Mouse (Mus musculus): ENCODE results near the gene Rpa1. TPM values are rescaled to one million over a fixed set of nuclear protein-coding genes. Genes with fewer than 3 reads are reported as not detected.
A peak's percentile ranks its signal among the peaks of the same experiment; 100 is the strongest.
"Not testable (repeated sequence)": the region's sequence is repeated elsewhere in the genome, so short reads cannot be mapped to it uniquely, and the experiment has no call there.

The Rpa1 gene
- polyA plus RNA-seq, 1 experiment from 2014 or later = 197 TPM

GRCm38 (mm10) chr11:75292281-75292680 lies 55.8 kb downstream of the Rpa1 start:
- Histone ChIP-seq H3K36me3 (no peaks in the 10 kb centered on the region), H3K4me3 (no peak overlapping the region), H3K4me1 (peaks cover 41% of the 10 kb centered on the region), H3K27ac (replicated peaks) (peak overlapping the region; percentile 77), H3K27me3 (ENCODE audit: low read depth, poor library complexity, severe bottlenecking) (peaks cover 39% of the 10 kb centered on the region), H3K9me3 (replicated peaks) (no peaks in the 10 kb centered on the region)
- 80% methylated on average over 7 of the region's 7 CpGs for WGBS
- DNase-seq (ENCODE audit: low spot score) = no peak

- peak overlapping the region; percentile 34 for H3K4me3 ChIP-seq
- H3K36me3 ChIP-seq = no peaks in the 10 kb centered on the region
- H3K27ac ChIP-seq (replicated peaks) = peak overlapping the region; percentile 77
- DNase-seq (ENCODE audit: low spot score) = peak; percentile 69
- peaks cover 41% of the 10 kb centered on the region for H3K4me1 ChIP-seq
- H3K9me3 ChIP-seq (replicated peaks) = no peaks in the 10 kb centered on the region
- H3K27me3 ChIP-seq (ENCODE audit: low read depth, poor library complexity, severe bottlenecking) = peaks cover 39% of the 10 kb centered on the region
- WGBS = 16% methylated on average over 25 of the region's 25 CpGs
These were observed 56.5 kb downstream of the Rpa1 start for GRCm38 (mm10) chr11:75291389-75292215.

GRCm38 (mm10) chr11:75290566-75291271 lies 57.4 kb downstream of the Rpa1 start:
- Histone ChIP-seq H3K27ac (replicated peaks) (peak overlapping the region; percentile 77), H3K9me3 (replicated peaks) (no peaks in the 10 kb centered on the region), H3K27me3 (ENCODE audit: low read depth, poor library complexity, severe bottlenecking) (peaks cover 39% of the 10 kb centered on the region), H3K4me1 (peaks cover 41% of the 10 kb centered on the region), H3K36me3 (no peaks in the 10 kb centered on the region), H3K4me3 (peak overlapping the region; percentile 34)
- DNase-seq (ENCODE audit: low spot score) = peak; percentile 92
- WGBS = 18% methylated on average over 6 of the region's 6 CpGs

GRCm38 (mm10) chr11:75289120-75289519 lies 59.0 kb downstream of the Rpa1 start:
- Histone ChIP-seq H3K9me3 (replicated peaks) (no peaks in the 10 kb centered on the region), H3K27me3 (ENCODE audit: low read depth, poor library complexity, severe bottlenecking) (peaks cover 49% of the 10 kb centered on the region), H3K4me3 (no peak overlapping the region), H3K27ac (replicated peaks) (no peak overlapping the region), H3K36me3 (no peaks in the 10 kb centered on the region), H3K4me1 (peaks cover 34% of the 10 kb centered on the region)
- DNase-seq (ENCODE audit: low spot score) = no peak
- WGBS = 64% methylated on average over 2 of the region's 2 CpGs

GRCm38 (mm10) chr11:75288517-75288916 lies 59.6 kb downstream of the Rpa1 start:
- Histone ChIP-seq H3K4me1 (peaks cover 30% of the 10 kb centered on the region), H3K4me3 (no peak overlapping the region), H3K36me3 (no peaks in the 10 kb centered on the region), H3K9me3 (replicated peaks) (no peaks in the 10 kb centered on the region), H3K27ac (replicated peaks) (no peak overlapping the region), H3K27me3 (ENCODE audit: low read depth, poor library complexity, severe bottlenecking) (peaks cover 48% of the 10 kb centered on the region)
- no peak for DNase-seq (ENCODE audit: low spot score)
- WGBS = 93% methylated on average over 8 of the region's 8 CpGs

- Histone ChIP-seq H3K27ac (replicated peaks) (no peak overlapping the region), H3K4me1 (peaks cover 27% of the 10 kb centered on the region), H3K27me3 (ENCODE audit: low read depth, poor library complexity, severe bottlenecking) (peaks cover 48% of the 10 kb centered on the region), H3K4me3 (no peak overlapping the region), H3K9me3 (replicated peaks) (no peaks in the 10 kb centered on the region), H3K36me3 (no peaks in the 10 kb centered on the region)
- no peak for DNase-seq (ENCODE audit: low spot score)
- WGBS = 79% methylated on average over 10 of the region's 10 CpGs
These were observed 60.2 kb downstream of the Rpa1 start for GRCm38 (mm10) chr11:75287940-75288339.

- Histone ChIP-seq H3K4me1 (peaks cover 28% of the 10 kb centered on the region), H3K27me3 (ENCODE audit: low read depth, poor library complexity, severe bottlenecking) (peaks cover 48% of the 10 kb centered on the region), H3K9me3 (replicated peaks) (no peaks in the 10 kb centered on the region), H3K4me3 (no peak overlapping the region), H3K27ac (replicated peaks) (no peak overlapping the region), H3K36me3 (no peaks in the 10 kb centered on the region)
- WGBS = 87% methylated on average over 4 of the region's 4 CpGs
- no peak for DNase-seq (ENCODE audit: low spot score)
These were observed 61.3 kb downstream of the Rpa1 start for GRCm38 (mm10) chr11:75286868-75287267.

GRCm38 (mm10) chr11:75285893-75286467 lies 62.1 kb downstream of the Rpa1 start:
- H3K9me3 ChIP-seq (replicated peaks) = no peaks in the 10 kb centered on the region
- 58% methylated on average over 4 of the region's 4 CpGs for WGBS

GRCm38 (mm10) chr11:75283784-75284183 lies 64.3 kb downstream of the Rpa1 start:
- WGBS = 77% methylated on average over 3 of the region's 3 CpGs
- H3K4me1 ChIP-seq = peaks cover 44% of the 10 kb centered on the region
- H3K4me3 ChIP-seq; H3K36me3 ChIP-seq; H3K27ac ChIP-seq (replicated peaks); DNase-seq (ENCODE audit: low spot score); H3K9me3 ChIP-seq (replicated peaks): not testable (repeated sequence)
- H3K27me3 ChIP-seq (ENCODE audit: low read depth, poor library complexity, severe bottlenecking) = peaks cover 52% of the 10 kb centered on the region

More at GRCm38 (mm10) chr11:75285893-75286467, 62.1 kb downstream of the Rpa1 start:
- H3K27ac ChIP-seq (replicated peaks) = no peak overlapping the region
- no peaks in the 10 kb centered on the region for H3K36me3 ChIP-seq
- no peak for DNase-seq (ENCODE audit: low spot score)
- H3K27me3 ChIP-seq (ENCODE audit: low read depth, poor library complexity, severe bottlenecking) = peaks cover 48% of the 10 kb centered on the region
- H3K4me3 ChIP-seq = no peak overlapping the region
- peaks cover 28% of the 10 kb centered on the region for H3K4me1 ChIP-seq

GRCm38 (mm10) chr11:75282496-75283120 lies 65.5 kb downstream of the Rpa1 start:
- H3K27me3 ChIP-seq (ENCODE audit: low read depth, poor library complexity, severe bottlenecking) = peaks cover 49% of the 10 kb centered on the region
- H3K4me3 ChIP-seq = peak overlapping the region; percentile 35
- no peaks in the 10 kb centered on the region for H3K9me3 ChIP-seq (replicated peaks)
- peak; percentile 48 for DNase-seq (ENCODE audit: low spot score)
- no peak overlapping the region for H3K27ac ChIP-seq (replicated peaks)
- H3K36me3 ChIP-seq = no peaks in the 10 kb centered on the region
- WGBS = 10% methylated on average over 13 of the region's 13 CpGs
- peaks cover 56% of the 10 kb centered on the region for H3K4me1 ChIP-seq

- Histone ChIP-seq H3K36me3 (no peaks in the 10 kb centered on the region), H3K27me3 (ENCODE audit: low read depth, poor library complexity, severe bottlenecking) (peaks cover 49% of the 10 kb centered on the region), H3K27ac (replicated peaks) (no peak overlapping the region; the same call in 1 of the 2 replicates), H3K4me3 (peak overlapping the region; percentile 35), H3K4me1 (peaks cover 56% of the 10 kb centered on the region), H3K9me3 (replicated peaks) (no peaks in the 10 kb centered on the region)
- DNase-seq (ENCODE audit: low spot score) = no peak
- 7% methylated on average over 29 of the region's 29 CpGs for WGBS
These were observed 66.5 kb downstream of the Rpa1 start for GRCm38 (mm10) chr11:75281380-75282256.
